Mouse (Mus musculus) splenic B cell, adult 2 months (primary cell): ENCODE measurements around the gene Helz2.
A peak's percentile ranks its signal among the peaks of the same experiment; 100 is the strongest.
"Not testable (repeated sequence)": the region's sequence is repeated elsewhere in the genome, so short reads cannot be mapped to it uniquely, and the experiment has no call there.

ENCODE experiments used
- DNase-seq: peaks from one replicate; pipeline ENCODE4 v3.0.0-alpha.2; 2011; ENCODE audit warnings: low read depth, low spot score
- H3K27me3 ChIP-seq: 2 replicates; pipeline ENCODE4 v1.6.1; 2012; ENCODE audit warnings: mild to moderate bottlenecking, low read length, moderate library complexity, mixed read lengths; ENCODE audit not compliant: control insufficient read depth, poor library complexity, insufficient read depth, severe bottlenecking
- H3K36me3 ChIP-seq: 2 replicates; pipeline ENCODE4 v1.6.1; 2012; ENCODE audit warnings: mild to moderate bottlenecking, low read length, moderate library complexity, mixed read lengths; ENCODE audit not compliant: control insufficient read depth, poor library complexity, insufficient read depth, severe bottlenecking

Helz2 gene

DNA sequence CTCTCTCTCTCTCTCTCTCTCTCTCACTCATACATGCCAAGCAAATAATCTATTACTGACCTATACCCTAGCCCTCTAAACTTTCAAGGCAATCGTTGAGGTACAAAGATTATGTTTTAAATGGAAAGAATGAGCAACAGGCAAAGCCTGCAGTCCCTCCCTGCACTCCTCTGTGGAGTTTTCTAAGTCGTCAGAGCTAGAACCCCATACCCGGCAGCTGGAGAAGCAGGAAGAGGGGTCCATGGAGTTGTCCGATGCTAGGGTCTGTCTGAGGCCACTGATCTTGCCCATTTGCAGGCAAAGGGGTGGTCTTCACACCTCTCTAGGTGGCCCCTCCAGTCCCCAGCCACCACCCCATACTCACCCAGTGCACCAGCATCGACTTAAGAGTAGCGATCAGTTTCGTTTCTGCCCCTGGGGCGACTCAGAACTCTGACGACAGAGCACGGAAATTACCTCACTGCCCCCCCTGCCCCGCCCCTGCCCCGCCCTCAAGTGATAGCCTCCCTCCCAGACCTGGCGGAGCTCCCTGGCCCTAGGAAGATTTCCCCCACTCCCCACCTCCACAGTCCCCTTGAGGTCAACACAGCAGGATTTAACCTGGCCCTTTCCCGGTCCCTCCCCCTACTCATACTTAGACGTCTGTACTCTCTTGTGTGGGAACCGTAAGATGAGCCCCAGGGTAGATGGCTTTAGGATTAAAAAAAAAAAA lies at the start of gene Helz2:
TSS of gene Helz2 (minus strand) at position 426 of the 712 bp plus-strand sequence.
- H3K27me3 ChIP-seq, result no peaks in the 10 kb centered on the region
- peak; percentile 88 for DNase-seq

DNA sequence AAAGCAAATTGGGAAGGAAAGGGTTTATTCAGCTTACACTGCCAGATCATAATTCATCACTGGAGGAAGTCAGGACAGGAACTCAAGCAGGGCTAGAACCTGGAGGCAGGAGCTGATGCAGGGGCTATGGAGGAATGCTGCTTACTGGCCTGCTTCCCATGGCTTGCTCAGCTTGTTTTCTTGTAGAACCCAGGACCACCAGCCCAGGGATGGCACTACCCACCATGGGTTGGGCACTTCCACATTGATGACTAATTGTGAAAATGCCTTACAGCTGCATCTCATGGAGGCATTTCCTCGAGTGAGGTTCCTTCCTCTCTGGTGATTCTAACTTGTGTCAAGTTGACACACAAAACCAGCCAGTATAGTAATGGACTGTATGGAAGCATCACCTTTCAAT lies 49.1 kb upstream of the Helz2 start:
- Histone ChIP-seq H3K27me3 (no peaks in the 10 kb centered on the region), H3K36me3 (no peaks in the 10 kb centered on the region)
- no peak for DNase-seq

More for the DNA sequence above, at the start of gene Helz2:
- H3K36me3 ChIP-seq, result peaks cover 9% of the 10 kb centered on the region

- no peaks in the 10 kb centered on the region for H3K27me3 ChIP-seq
- DNase-seq, result no peak
- H3K36me3 ChIP-seq, result no peaks in the 10 kb centered on the region
Observed at GRCm38 (mm10) chr2:181288691-181289090, 46.9 kb upstream of the Helz2 start.

- H3K36me3 ChIP-seq, H3K27me3 ChIP-seq: not testable (repeated sequence)
- DNase-seq, result peak; percentile 98
Observed at GRCm38 (mm10) chr2:181287958-181288350, 46.1 kb upstream of the Helz2 start, which contains the start of gene Gmeb2. Gene Gmeb2 (minus strand): TSS chr2:181288035.

DNA sequence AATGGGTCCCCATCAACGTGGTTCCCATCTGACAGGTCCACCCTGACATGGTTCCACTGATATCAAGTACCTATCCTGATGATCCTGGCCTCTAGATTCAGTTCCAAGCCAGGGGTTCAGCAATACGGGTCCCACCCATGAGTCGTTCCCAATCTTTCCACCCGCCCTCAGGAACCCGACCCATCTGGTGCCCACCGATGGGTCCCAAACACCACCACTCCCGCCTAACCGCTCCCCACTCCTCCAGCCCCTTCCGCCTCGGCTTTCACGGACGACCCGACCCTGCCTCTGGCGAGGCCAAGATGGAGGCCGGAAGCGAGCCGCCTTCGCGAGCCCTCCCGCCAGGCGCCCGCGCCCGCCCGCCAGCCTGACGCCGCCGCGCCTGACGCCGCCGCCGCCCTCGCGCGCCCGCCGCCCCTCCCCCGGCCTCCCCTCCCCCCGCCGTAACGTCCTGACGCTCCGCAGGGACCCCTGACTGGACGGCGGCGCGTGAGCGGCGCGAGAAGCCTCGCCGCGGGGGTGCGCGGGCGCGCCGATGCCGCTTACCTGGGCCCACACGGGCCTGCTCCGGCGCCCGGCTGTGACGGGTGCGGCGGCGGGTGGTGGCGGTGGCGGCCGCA lies 45.6 kb upstream of the Helz2 start:
- H3K27me3 ChIP-seq, result no peaks in the 10 kb centered on the region
- H3K36me3 ChIP-seq, result no peaks in the 10 kb centered on the region
- DNase-seq, result peak; percentile 80

- no peak for DNase-seq
- no peaks in the 10 kb centered on the region for H3K27me3 ChIP-seq
- no peaks in the 10 kb centered on the region for H3K36me3 ChIP-seq
Observed at GRCm38 (mm10) chr2:181286629-181287337, 45.0 kb upstream of the Helz2 start.

DNA sequence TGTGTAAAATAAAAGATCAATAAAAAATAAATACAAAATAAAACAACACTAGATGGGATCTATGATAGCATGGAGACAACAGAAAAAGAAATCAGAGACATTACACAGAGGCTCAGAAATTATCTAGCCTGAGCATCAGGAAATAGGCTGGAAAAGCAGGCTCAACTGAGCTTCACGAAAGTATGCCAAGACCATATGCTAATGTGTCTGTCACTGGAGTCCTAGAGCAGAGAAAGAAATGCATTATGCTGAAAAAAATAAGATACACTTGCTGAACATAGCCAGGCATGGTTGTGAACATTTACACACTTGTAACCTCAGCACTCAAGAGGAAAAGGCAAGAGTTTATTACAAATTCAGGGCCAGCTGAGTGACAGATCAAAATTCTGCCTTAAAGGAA lies 38.1 kb upstream of the Helz2 start:
- H3K36me3 ChIP-seq, result peaks cover 5% of the 10 kb centered on the region; the same call in 1 of the 2 replicates
- no peak for DNase-seq
- no peaks in the 10 kb centered on the region for H3K27me3 ChIP-seq

DNA sequence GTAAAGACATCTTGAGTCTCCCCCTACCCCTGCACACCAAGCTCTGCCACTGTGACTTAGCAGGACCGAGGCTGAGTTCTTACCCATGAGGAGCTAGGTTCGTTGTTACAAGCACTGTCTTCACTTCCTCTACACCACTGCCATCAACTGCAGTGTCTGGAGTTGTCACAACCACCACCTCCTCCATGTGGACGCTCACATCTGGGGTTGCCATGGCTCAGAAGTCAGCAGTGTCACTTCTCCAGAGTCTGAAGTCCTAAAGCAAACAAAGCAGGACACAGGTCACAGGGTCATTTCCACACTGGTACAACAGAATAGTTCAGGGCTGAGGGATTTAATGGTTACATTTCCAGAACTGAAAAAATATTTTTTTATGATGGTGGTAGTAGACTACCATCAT lies 36.0 kb upstream of the Helz2 start:
- H3K27me3 ChIP-seq, result no peaks in the 10 kb centered on the region
- peaks cover 11% of the 10 kb centered on the region; the same call in 1 of the 2 replicates for H3K36me3 ChIP-seq
- no peak for DNase-seq

DNA sequence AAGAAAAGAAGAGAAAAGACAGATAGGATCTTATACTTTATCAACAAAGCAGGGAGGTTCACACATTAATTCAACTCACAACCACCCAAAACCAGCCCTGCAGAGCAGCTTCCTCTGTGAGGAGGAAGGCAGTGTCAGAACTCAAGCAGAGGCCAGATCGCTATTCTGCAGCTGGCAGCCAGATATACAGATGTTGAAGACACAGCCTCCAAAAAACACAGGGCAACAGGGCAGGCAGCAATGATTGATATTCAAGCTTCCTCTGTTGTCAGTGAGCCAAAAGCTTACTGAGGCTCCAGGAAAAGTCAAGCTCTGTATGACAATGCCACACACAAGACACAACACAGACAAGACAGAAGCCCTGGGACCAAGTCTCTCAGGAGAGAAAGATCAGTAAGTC lies 34.9 kb upstream of the Helz2 start:
- no peak for DNase-seq

DNA sequence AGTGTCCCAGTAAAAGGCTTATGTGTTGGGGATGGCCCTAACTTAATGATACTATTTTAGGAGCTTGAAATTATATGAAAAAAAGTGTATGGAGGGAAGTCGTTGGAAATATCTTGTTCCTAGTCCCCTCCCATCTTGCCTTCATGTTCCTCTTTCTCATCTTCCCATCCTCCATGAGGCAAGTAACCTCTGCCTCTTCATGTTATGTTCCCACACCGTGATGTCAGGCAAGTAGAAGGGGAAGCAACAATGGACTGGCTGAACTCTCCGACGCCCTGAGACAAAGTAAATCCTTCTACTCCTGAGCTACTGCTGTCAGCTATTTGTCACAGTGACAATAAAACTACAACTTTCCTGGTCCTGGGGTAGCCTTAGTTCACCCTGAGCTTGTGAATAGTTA lies 32.8 kb upstream of the Helz2 start:
- DNase-seq, result no peak
- Histone ChIP-seq H3K27me3 (no peaks in the 10 kb centered on the region), H3K36me3 (peaks cover 11% of the 10 kb centered on the region)

More for the DNA sequence above, 34.9 kb upstream of the Helz2 start:
- Histone ChIP-seq H3K36me3 (peaks cover 13% of the 10 kb centered on the region), H3K27me3 (no peaks in the 10 kb centered on the region)

DNA sequence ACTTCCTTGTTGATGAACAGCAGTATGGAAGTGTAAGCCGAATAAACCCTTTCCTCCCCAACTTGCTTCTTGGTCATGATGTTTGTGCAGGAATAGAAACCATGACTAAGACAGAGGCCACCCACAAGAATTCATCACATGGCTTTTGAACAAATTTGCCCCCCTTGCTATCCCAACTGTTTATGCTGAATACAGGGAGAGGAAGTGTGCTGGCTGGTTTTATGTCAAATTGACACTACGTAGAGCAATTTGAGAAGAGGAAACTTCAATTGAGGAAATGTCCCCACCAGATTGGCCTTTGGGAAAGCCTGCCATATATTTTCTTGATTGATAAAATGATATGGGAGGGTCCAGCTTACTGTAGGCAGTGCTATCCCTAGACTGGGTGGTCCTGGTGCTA lies 32.0 kb upstream of the Helz2 start:
- H3K36me3 ChIP-seq, result peaks cover 11% of the 10 kb centered on the region
- H3K27me3 ChIP-seq, result no peaks in the 10 kb centered on the region
- DNase-seq, result no peak

- DNase-seq, result no peak
- Histone ChIP-seq H3K27me3 (no peaks in the 10 kb centered on the region), H3K36me3 (peaks cover 14% of the 10 kb centered on the region)
Observed at GRCm38 (mm10) chr2:181272092-181272491, 30.3 kb upstream of the Helz2 start.

DNA sequence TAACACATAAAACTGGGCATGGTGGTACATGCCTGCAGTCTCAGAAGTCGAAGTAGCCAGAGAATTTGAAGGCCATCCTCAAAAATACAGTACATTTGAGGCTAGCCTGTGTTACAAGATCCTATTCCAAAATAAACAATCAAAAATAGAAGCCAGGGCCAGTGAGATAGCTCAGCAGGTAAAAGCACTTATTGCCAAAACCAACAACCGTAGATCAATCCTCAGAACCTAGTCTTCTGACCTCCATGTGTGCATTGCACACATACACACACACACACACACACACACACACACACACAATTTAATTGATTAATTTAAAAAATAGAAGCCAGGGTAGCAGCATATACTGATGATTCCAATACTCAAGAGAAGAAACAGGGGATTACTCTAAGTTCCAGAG lies 25.0 kb upstream of the Helz2 start:
- DNase-seq, result no peak
- H3K36me3 ChIP-seq, result peaks cover 18% of the 10 kb centered on the region; the same call in 1 of the 2 replicates
- H3K27me3 ChIP-seq, result no peaks in the 10 kb centered on the region

DNA sequence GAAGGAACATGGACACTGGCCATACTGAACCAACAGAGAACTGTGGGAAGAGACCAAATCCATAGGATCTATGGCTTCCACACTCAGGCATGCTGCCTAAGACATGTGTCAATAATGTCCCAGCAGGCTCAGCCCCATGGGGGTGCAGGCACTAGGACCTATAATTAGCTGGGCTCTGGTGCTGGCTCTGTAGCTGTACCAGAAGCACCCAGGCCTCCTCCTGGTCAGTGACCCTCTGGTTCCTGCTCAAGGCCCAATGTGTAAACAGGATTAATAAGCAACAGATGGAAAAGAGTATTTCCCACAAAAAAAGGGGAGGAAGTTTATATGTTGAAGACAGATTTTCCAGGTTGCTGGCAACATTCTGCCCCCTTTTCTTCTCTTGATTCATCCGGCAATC lies 11.4 kb upstream of the Helz2 start:
- no peak for DNase-seq
- H3K36me3 ChIP-seq, result peaks cover 5% of the 10 kb centered on the region
- no peaks in the 10 kb centered on the region for H3K27me3 ChIP-seq

DNA sequence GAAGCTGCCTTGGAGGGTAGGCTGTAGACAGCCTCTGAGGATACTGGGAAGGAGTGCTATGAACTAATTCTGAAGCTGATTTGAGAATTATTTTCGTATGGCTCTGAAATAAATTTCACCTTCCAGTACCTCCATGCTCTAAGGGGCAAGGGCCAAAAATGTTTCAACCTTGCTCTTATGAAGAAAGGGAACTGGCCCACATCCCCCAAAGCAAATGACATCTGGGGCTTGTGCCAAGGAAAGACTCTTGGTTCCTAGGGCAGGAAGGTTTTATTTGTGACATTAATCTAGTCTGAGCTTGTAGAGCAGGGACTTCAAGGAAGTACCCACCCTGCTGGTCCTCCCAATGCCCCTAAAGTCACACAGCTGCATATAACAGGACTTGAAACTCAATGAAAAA lies 10.0 kb upstream of the Helz2 start:
- no peak for DNase-seq
- H3K36me3 ChIP-seq, result peaks cover 5% of the 10 kb centered on the region
- no peaks in the 10 kb centered on the region for H3K27me3 ChIP-seq
